Mouse (Mus musculus) embryonic facial prominence, embryonic 10.5 days (tissue): ENCODE data around the gene Rab33a. TPM values are rescaled to one million over a fixed set of nuclear protein-coding genes. Genes with fewer than 3 reads are reported as not detected.

ENCODE experiments used
- DNase-seq: peaks from one replicate; pipeline ENCODE4 v3.0.0-alpha.2; 2017; ENCODE audit warnings: low spot score
- H3K27ac ChIP-seq: fragments of 300-500 bp; sonication (generic); replicated peaks from 2 replicates; pipeline ENCODE4 v1.5.1; 2016; ENCODE audit warnings: mild to moderate bottlenecking
- H3K27me3 ChIP-seq: fragments of 300-500 bp; sonication (generic); replicated peaks from 2 replicates; pipeline ENCODE4 v1.6.1; 2016; ENCODE audit warnings: low read depth, mild to moderate bottlenecking; ENCODE audit not compliant: poor library complexity, severe bottlenecking
- H3K36me3 ChIP-seq: fragments of 300-500 bp; sonication (generic); replicated peaks from 2 replicates; pipeline ENCODE4 v1.6.1; 2016; ENCODE audit warnings: mild to moderate bottlenecking, moderate library complexity
- H3K4me1 ChIP-seq: fragments of 300-500 bp; sonication (generic); 2 replicates; pipeline ENCODE4 v1.6.1; 2016
- H3K4me3 ChIP-seq: fragments of 300-500 bp; sonication (generic); 2 replicates; pipeline ENCODE4 v1.5.1; 2016; ENCODE audit warnings: mild to moderate bottlenecking, moderate library complexity
- H3K9me3 ChIP-seq: fragments of 300-500 bp; sonication (generic); 2 replicates; pipeline ENCODE4 v1.6.1; 2016; ENCODE audit warnings: mild to moderate bottlenecking
- WGBS: fragments of 180-500 bp; shearing (Covaris S2); methylation state at CpG from one replicate; pipeline ENCODE4 v1.1.7; 2016; 5-methylcytosine and 5-hydroxymethylcytosine counted together
- polyA plus RNA-seq: library from polyadenylated mRNA; unstranded; fragments of >200 nt; fragmentation: Nextera tagmentation; extraction: Ambion mirVana; gene quantifications from 2 replicates; pipeline ENCODE4 v1.2.1, GENCODE M21; 2016

The Rab33a gene
- polyA plus RNA-seq, 1 experiment from 2014 or later: 6.4 TPM

DNA sequence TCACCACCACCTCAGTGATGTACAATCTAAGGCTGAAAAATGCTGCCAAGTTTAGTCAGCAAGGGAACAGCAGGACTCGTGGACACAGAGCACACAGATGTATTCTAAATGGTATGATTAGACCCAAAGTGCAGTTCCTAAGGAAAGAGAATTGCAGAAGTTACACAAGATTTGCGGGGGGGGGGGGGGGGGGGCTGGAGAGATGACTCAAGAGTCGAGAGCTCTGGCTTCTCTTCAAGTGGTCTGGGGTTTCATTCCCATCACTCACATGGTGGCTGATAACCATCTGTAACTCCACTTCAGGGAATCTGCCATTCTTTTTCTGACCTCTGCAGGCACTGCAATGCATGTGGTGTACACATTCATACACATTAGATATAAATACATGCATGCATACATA, 7.3 kb downstream of the Rab33a start:
- H3K36me3 ChIP-seq: no peaks in the 10 kb centered on the region
- 51% methylated on average over 3 of the region's 3 CpGs for WGBS

DNA sequence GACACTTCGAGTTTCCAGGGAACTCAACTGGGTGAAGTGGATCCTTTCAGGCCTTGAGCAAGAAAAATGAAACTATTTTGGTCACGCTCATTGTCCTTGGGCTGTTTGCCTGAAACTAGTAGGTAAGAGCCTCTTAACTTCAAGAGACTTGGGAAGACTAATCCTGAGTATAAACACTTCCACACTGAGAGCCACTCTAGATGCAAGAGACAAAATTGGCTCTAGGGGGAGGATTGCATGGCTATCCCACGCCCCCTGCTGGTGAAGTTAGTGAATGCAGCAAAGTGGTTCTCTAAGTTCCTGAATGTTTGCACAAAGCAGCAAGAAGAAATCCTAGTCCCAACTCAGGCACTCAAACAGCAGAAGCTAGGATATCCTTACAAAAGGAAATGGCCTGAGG, 13.1 kb downstream of the Rab33a start:
- Histone ChIP-seq H3K4me1 (no peaks in the 10 kb centered on the region), H3K27me3 (no peaks in the 10 kb centered on the region), H3K27ac (no peak overlapping the region), H3K36me3 (no peaks in the 10 kb centered on the region), H3K9me3 (no peaks in the 10 kb centered on the region), H3K4me3 (no peak overlapping the region)
- WGBS: 41% methylated on average over 3 of the region's 3 CpGs
- DNase-seq: peak; percentile 73

More for the DNA sequence above, 7.3 kb downstream of the Rab33a start:
- H3K27ac ChIP-seq: no peak overlapping the region
- no peaks in the 10 kb centered on the region; the same call in 1 of the 2 replicates for H3K27me3 ChIP-seq
- H3K4me1 ChIP-seq: no peaks in the 10 kb centered on the region
- no peak for DNase-seq
- H3K9me3 ChIP-seq: no peaks in the 10 kb centered on the region
- no peak overlapping the region for H3K4me3 ChIP-seq

Other genes starting within 250 kb of the Rab33a start
- gene Bcorl1, start 177.9 kb upstream of the Rab33a start, polyA plus RNA-seq: 4.6 and 4.8 TPM in 2 replicates
- 2.4 TPM in 2 replicates for gene Elf4, start 56.2 kb upstream of the Rab33a start, polyA plus RNA-seq
- 82.9 and 84.3 TPM in 2 replicates for gene Aifm1, start 5.7 kb upstream of the Rab33a start, polyA plus RNA-seq
- 19.1 and 20.8 TPM in 2 replicates for gene Zfp280c, start 75.2 kb downstream of the Rab33a start, polyA plus RNA-seq
- gene Slc25a14, start 104.1 kb downstream of the Rab33a start, polyA plus RNA-seq: 17.3 and 17.7 TPM in 2 replicates
- not detected in 2 replicates for gene Gpr119, start 155.2 kb downstream of the Rab33a start, polyA plus RNA-seq
- gene Rbmx2, start 175.7 kb downstream of the Rab33a start, polyA plus RNA-seq: 28.7 and 29.0 TPM in 2 replicates